Mouse (Mus musculus) gastrocnemius, adult 8-10 months (tissue): ENCODE data around the gene Sohlh1. TPM values are rescaled to one million over a fixed set of nuclear protein-coding genes. Genes with fewer than 3 reads are reported as not detected.

ENCODE experiments used
- DNase-seq, 2 experiments: peaks; one replicate each; pipeline ENCODE4 v3.0.0; 2022; ENCODE audit warnings: low spot score in 2 of 2
- total RNA-seq, 4 experiments: library from RNA; stranded (reverse); gene quantifications; 2 replicates each; pipeline ENCODE4 v1.2.4; 2022

The Sohlh1 gene
- not detected for total RNA-seq

DNA sequence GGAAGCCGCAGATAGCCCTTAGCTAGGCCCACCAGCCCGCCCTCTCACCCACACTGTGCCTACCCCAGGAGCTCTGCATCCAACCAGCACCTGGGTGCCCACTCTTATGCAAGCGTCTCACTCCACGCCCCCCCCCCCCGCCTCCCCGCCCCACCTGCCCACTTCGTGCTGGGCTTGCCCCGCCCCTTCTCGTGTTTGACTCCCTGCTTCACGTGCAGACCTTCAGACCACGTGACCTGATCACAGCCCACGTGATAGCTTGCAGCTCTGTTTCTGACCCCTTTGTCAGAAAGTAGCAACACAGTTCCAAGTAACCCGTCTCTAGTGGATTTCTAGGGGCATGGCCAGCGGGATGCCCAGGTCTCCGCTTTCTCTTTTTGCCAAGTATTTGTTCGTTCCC is at the start of gene Sohlh1:
Sohlh1 (minus strand) TSS at position 23 of the 400 bp plus-strand sequence.
- no peak for DNase-seq

DNA sequence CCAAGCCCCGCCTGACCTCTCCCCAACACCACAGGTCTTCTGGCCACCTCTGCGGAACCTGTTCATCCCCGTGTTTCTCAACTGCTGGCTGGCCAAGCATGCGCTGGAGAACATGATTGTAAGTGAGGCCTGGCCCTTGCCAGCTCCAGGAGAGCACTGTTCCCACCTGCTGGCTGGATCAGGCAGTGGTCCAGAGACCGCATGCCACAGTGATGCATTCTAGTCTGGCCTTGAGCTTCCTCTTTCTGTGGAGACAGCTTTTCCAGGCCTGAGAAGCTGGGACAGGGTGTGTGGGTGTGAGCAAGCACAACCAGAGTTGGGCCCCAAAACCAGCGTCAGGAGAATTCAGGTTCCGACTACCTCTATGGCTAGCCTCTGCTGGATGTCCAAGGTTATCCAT is 45.4 kb upstream of the Sohlh1 start:
- DNase-seq, result no peak

- DNase-seq, result no peak
These were observed 41.1 kb upstream of the Sohlh1 start for GRCm38 (mm10) chr2:25888144-25888543.

DNA sequence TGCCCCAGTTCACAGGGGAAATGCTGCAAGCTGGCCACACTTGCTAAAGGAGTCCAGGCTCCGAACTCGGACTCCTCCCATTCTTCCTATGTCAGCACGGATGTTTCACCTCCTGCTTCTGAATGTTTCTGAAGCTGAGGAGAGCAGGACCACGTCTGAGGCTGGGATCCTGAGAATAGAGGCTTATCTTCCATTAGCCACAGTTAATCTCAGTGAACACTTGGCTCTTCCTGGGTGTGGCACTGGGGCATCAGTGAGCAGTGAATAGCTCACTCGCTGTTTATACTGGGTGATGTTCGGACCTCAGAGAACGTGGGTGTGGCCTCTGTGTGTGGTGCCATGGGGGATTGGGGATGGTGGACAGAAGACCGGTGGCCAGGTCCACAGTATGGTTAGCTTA is 40.2 kb upstream of the Sohlh1 start:
- no peak for DNase-seq

- no peak for DNase-seq
These were observed 37.7 kb upstream of the Sohlh1 start for GRCm38 (mm10) chr2:25884756-25885155.

DNA sequence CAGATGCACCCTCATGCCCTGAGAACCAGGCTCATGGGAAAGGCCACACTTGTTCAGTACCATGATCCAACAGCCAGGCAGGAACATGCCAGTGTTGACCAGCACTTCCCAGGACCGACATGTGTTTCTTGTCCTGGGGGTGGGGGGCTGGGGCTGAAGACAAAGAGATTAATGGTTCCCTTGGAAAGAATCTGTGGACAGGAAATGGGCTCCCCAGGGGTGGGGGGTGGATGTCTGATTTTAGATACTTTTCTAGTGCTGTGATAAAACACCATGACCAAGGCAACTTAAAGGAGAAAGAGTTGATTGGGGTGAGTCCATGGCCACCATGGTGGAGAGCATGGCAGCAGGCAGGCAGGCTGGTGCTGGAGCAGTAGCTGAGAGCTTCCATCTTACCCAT is 35.2 kb upstream of the Sohlh1 start:
- no peak for DNase-seq

DNA sequence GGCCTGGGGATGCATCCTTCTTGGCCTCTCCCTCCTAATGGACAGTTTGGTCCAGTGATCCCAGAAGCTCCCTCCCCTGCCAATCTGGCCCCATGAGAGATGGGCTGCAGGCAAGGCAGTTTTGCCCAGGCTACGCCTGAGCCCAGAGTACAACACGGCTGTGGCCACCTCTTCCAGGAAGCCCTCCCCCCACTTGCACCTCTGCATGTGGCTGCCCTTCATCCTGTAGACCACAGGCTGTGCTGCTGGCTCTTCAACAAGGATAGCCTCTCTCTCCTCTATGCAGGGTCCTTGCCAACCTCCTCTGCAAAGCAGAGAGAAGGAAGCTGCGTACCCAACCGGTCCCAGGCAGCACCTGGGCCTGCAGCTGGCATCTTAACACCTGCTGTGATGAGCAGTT is 32.0 kb upstream of the Sohlh1 start:
- DNase-seq, result no peak

DNA sequence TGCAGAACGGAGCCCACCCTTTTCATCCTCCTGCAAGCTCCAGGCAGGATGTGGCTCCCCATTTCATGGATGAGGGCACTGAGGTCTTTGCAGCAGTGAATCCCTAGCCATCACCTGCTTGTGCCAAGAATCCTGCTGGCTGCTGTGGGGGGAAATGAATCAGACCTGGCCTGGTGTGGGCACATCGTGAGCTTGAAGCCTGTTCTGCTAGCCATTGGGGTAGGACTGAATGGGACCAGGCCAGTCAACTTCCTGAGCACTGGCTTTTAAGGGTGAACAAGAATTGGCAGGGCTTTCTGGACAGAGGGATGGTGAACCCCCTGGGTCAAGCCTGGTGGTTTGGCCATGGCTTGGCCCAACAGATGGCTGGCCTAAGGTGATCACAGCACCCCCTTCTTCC is 31.5 kb upstream of the Sohlh1 start:
- no peak for DNase-seq

GRCm38 (mm10) chr2:25877736-25878268 is 30.8 kb upstream of the Sohlh1 start:
- DNase-seq, result no peak

- DNase-seq, result no peak
These were observed 30.2 kb upstream of the Sohlh1 start for GRCm38 (mm10) chr2:25877250-25877735.

DNA sequence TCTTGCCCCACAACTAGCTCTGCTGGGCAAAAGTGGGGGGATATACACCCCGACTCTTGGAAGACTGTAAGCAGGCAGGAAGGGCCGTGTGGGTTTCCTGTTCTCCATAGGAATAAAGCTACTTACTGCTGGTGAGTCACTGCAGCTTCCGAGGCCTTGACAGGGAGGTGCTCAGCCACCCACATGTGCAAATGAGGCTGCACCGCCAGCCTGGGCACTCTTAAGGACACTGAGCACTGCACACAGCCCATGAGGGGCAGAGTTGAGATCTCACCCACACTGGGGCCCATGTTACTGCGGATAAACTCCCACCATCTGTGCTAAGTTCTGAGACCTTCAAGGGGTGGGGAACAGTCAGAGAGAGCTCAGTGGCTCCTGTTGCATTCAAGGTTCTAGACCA is 19.6 kb upstream of the Sohlh1 start:
- no peak for DNase-seq

DNA sequence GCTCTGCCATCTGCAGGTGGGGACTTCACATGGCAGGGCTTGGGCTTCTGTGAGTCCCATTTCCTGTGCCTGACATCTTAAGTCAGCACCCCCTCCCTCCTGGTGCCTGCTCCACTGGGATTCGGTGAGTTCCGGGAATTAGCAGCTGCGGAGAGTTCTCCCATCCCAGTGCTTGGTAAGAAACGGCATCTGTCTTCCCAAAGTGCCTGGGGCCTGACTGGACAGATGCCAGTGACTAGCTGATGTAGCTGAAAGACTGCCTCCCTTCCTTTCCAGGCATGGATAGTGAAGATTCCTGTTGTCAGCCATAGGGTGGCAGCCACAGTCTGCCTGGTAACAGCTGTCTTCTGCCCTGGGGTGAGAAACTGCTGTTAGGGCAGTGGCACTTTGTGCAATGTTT is 18.4 kb upstream of the Sohlh1 start:
- no peak for DNase-seq

- DNase-seq, result no peak
These were observed 17.2 kb upstream of the Sohlh1 start for GRCm38 (mm10) chr2:25864230-25864629.

DNA sequence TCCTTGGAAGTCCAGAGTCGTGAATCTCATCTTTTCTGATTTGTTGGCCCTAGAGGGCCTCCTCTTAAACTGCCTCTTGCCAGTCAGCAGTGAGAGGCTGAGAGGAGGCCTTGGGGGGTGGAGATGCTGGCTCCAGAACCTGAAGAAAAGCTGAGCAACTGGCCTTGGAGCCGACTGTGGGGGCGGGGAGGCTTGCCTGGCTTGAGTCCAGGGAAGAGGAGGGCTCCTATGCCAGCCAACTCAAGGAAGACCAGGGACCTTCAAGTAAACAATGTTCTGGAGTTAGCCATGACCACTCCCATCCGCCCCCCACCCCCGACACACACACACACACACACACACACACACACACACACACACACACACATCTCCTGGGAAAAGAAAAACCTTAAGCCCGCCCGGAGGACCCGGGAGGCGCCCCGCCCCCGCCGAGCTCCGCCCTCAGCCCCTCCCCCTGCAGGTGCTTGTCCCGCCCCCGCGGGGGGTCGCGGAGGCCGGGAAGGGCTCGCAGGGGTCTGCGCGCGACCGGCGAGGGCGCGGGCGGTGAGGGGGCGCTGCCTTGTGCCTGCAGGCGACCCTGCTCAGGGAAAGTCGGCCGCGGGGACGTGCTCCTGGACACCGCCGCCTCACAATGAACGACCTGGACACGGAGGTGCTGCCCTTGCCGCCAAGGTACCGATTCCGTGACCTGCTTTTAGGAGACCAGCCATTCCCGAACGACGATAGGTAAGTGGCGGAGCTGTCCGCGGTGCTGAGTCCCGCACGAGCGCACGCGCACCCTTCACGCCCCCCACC is 16.5 kb upstream of the Sohlh1 start, which contains the start of gene Kcnt1:
Kcnt1 (plus strand) TSS at position 398 of the 795 bp plus-strand sequence.
- DNase-seq, result no peak

GRCm38 (mm10) chr2:25862696-25863270 is 15.7 kb upstream of the Sohlh1 start:
- DNase-seq, result no peak

GRCm38 (mm10) chr2:25862038-25862437 is 15.0 kb upstream of the Sohlh1 start:
- DNase-seq, result no peak

GRCm38 (mm10) chr2:25859891-25860290 is 12.8 kb upstream of the Sohlh1 start:
- no peak for DNase-seq

DNA sequence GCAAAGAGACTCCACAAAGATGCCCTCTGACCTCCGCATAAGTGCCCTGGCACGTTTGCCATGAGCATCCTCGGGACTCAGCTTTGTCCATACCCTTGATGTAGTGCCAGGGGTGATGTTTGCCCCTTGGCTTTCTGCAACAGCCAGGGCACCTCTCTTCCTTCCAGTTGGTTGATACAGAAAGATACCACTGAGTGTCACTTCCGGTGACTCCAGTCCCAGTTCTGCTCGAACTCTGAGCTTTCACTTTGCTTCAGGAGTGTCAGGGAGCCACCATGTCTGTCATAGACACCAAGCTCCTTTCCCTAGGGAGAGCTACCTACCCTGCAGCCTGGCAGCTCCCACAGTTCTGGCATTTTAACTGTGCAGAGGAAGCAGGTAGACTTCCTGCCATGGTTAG is 7.0 kb upstream of the Sohlh1 start:
- DNase-seq, result no peak

DNA sequence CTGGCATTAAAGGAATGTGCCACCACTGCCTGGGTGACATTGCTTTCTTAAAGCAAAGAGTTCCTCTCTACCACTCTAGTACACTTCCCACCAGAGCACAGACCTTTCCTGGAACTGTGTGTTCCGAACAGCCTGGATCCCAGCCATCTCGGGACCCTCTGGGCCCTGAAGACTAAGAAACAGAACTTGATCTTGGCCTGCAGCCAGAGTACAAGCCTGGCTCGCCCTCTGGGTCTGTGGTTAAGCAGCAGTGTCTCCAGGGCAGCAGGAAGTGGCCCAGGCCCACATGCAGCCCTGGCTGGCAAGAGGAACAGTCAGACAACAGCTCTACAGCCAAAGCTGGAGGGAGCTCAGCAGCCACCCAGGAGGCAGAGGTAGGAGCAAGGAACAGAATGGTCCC is 5.6 kb upstream of the Sohlh1 start:
- DNase-seq, result peak in 1 of 2 experiments; percentile 11

DNA sequence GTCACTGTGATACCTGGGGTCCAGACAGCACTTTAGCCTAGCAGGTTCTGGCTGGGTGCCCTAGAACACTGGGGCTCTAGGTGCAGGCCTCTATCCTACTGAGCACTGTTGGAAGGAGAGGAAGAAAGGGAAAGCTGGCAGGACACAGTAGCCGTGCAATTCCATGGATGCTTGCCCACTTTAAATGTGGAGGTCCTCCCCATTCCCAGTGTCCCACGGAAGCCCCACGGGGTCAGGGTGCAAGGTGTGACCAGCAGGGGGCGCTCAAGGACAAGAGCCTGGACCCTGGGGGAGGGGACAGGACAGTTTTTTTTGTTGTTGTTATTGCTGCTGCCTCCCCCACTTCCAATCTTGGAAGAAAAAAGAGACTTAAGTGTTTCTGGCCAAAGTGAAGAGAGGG is 3.3 kb upstream of the Sohlh1 start:
- DNase-seq, result peak; percentile 11 to 29

- no peak for DNase-seq
These were observed 532 bp downstream of the Sohlh1 start for GRCm38 (mm10) chr2:25846516-25846915.

DNA sequence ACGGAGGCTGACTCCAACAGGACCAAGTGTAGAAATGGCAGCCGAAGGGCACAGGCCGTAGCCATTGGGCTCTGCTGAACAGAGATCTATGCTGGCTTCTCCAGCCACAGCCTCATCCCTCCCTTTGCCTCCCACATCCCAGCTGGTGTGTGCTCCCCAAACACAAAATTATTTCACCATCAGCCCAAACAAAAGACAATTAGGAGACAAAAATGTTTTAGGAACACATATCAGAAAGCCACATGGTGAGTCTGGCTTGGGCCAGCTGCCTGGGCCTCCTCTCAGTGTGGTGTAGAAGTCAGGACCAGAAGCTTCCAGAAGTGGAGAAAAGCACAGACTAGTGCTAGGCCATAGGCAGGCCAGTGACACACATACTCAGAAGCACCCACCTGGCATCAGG is 3.0 kb downstream of the Sohlh1 start:
- DNase-seq, result no peak

DNA sequence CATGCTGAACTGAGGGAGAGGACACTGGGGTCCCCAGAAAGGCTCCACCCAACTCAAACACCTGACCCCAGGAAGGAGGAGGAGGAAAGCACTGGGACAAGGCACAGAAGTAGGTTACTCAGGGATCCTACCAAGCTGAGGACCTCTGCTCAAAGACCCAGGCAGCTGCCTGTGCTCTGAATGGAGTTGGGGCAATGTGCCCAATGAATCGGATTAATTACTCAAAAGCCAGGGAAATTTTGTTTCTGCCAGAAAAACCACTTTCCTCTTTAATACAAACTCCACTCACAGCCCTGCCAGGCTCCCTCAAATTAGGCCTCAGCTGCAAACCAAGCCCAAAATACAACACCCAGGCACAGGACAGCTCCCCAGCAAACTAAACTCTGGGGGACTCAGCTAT is 4.3 kb downstream of the Sohlh1 start:
- DNase-seq, result no peak
